Mouse (Mus musculus): Measurements from ENCODE around the gene Erv3. TPM values are rescaled to one million over a fixed set of nuclear protein-coding genes. Genes with fewer than 3 reads are reported as not detected.
A peak's percentile ranks its signal among the peaks of the same experiment; 100 is the strongest.

Gene Erv3
- total and polyA plus RNA-seq, 3 experiments = not detected

GRCm38 (mm10) chr2:131841321-131841693 is 18.2 kb downstream of the Erv3 start:
- no peaks in the 10 kb centered on the region for H3K79me2 ChIP-seq (replicated peaks; ENCODE audit: control insufficient read depth, extremely low read depth, insufficient read depth, poor library complexity, severe bottlenecking)
- H3K9ac ChIP-seq (ENCODE audit: insufficient read depth, low read depth) = no peak overlapping the region
- no peak for TF ChIP-seq UBTF (IDR thresholded peaks at IDR 0.05; ENCODE audit: low read depth, low read length)
- peak; percentile 80 for TF ChIP-seq ETS1 (conservative IDR thresholded peaks at IDR 0.05; ENCODE audit: low read depth, low read length)
- TF ChIP-seq EP300 (IDR thresholded peaks at IDR 0.05; ENCODE audit: low read length) = peak; percentile 58
- TF ChIP-seq MEF2A (IDR thresholded peaks at IDR 0.05; ENCODE audit: borderline replicate concordance, low read depth, low read length) = 0 out of 2 replicates have a peak, but pooled peaks have one; percentile 28
- TF ChIP-seq CTCF (conservative IDR thresholded peaks at IDR 0.05 in 1 of 2, IDR thresholded peaks at IDR 0.05 in 1 of 2; ENCODE audit: low read depth in 2 of 2, low read length in 2 of 2) = no peak
- TF ChIP-seq IRF4 (IDR thresholded peaks at IDR 0.05; ENCODE audit: low read depth, low read length) = peak; percentile 60; the same call in 1 of the 2 replicates
- TF ChIP-seq BHLHE40 (IDR thresholded peaks at IDR 0.05; ENCODE audit: low read depth, low read length) = peak; percentile 75
- dilution Hi-C loops (cut with MboI; ENCODE audit: extremely low pct_ligation_motif_present, extremely low pct_unique_long_range_greater_than_20kb, low sequenced_read_pairs) (no loop called here), in situ Hi-C loops (cut with MboI; ENCODE audit: low pct_ligation_motif_present, low pct_unique_long_range_greater_than_20kb, low sequenced_read_pairs) (no loop called here)
- no peaks in the 10 kb centered on the region for H3K9me3 ChIP-seq (replicated peaks; ENCODE audit: low read length)
- H3K36me3 ChIP-seq (replicated peaks in 1 of 2; ENCODE audit: control insufficient read depth in 1 of 2, insufficient read depth in 1 of 2, low read length in 1 of 2) = no peaks in the 10 kb centered on the region
- H3K4me1 ChIP-seq (ENCODE audit: control insufficient read depth in 1 of 2, insufficient read depth in 2 of 2) = peaks cover 16 to 46% of the 10 kb centered on the region in 2 experiments
- H3K27ac ChIP-seq (ENCODE audit: insufficient read depth, low read depth) = no peak overlapping the region
- H3K4me3 ChIP-seq (replicated peaks in 1 of 3; ENCODE audit: low read depth in 2 of 3, low read length in 2 of 3, poor library complexity in 1 of 3) = no peak overlapping the region
- no peak for DNase-seq (ENCODE audit: extremely low read depth)
- H3K4me2 ChIP-seq (ENCODE audit: insufficient read depth, low read depth, poor library complexity, severe bottlenecking) = peak overlapping the region; percentile 8; the same call in 1 of the 2 replicates
- H3K27me3 ChIP-seq (replicated peaks) = no peaks in the 10 kb centered on the region

- H3K27me3 ChIP-seq (replicated peaks) = no peaks in the 10 kb centered on the region
- H3K9me3 ChIP-seq (replicated peaks; ENCODE audit: low read length) = no peaks in the 10 kb centered on the region
- H3K9ac ChIP-seq (ENCODE audit: insufficient read depth, low read depth) = no peak overlapping the region
- no peaks in the 10 kb centered on the region for H3K79me2 ChIP-seq (replicated peaks; ENCODE audit: control insufficient read depth, extremely low read depth, insufficient read depth, poor library complexity, severe bottlenecking)
- no peaks in the 10 kb centered on the region for H3K36me3 ChIP-seq (replicated peaks in 1 of 2; ENCODE audit: control insufficient read depth in 1 of 2, insufficient read depth in 1 of 2, low read length in 1 of 2)
- TF ChIP-seq NELFE (IDR thresholded peaks at IDR 0.05; ENCODE audit: low read depth, low read length) (no peak), MAFK (IDR thresholded peaks at IDR 0.05; ENCODE audit: insufficient replicate concordance, low read length) (no peak), POLR2AphosphoS2 (IDR thresholded peaks at IDR 0.05; ENCODE audit: low read depth, low read length) (no peak), POLR2A (IDR thresholded peaks at IDR 0.05; ENCODE audit: low read depth, low read length) (no peak), MXI1 (IDR thresholded peaks at IDR 0.05; ENCODE audit: low read depth, low read length) (no peak), CHD2 (IDR thresholded peaks at IDR 0.05; ENCODE audit: low read length) (no peak), SMC3 (IDR thresholded peaks at IDR 0.05; ENCODE audit: low read depth, low read length) (no peak), ETS1 (conservative IDR thresholded peaks at IDR 0.05; ENCODE audit: low read depth, low read length) (no peak), RCOR1 (conservative IDR thresholded peaks at IDR 0.05; ENCODE audit: low read depth, low read length) (no peak)
- DNase-seq (ENCODE audit: extremely low read depth) = no peak
- no peak overlapping the region for H3K4me3 ChIP-seq (replicated peaks in 1 of 3; ENCODE audit: low read depth in 2 of 3, low read length in 2 of 3, poor library complexity in 1 of 3)
- in situ Hi-C loops (cut with MboI; ENCODE audit: low pct_ligation_motif_present, low pct_unique_long_range_greater_than_20kb, low sequenced_read_pairs) = no loop called here
- H3K4me2 ChIP-seq (ENCODE audit: insufficient read depth, low read depth, poor library complexity, severe bottlenecking) = peak overlapping the region; percentile 27; the same call in 1 of the 2 replicates
- H3K4me1 ChIP-seq (ENCODE audit: control insufficient read depth in 1 of 2, insufficient read depth in 2 of 2) = peaks cover 13 to 40% of the 10 kb centered on the region in 2 experiments
- dilution Hi-C loops (cut with MboI; ENCODE audit: extremely low pct_ligation_motif_present, extremely low pct_unique_long_range_greater_than_20kb, low sequenced_read_pairs) = no loop called here
- no peak overlapping the region for H3K27ac ChIP-seq (ENCODE audit: insufficient read depth, low read depth)
These were observed 18.8 kb downstream of the Erv3 start for GRCm38 (mm10) chr2:131840611-131841320.
